Mouse (Mus musculus) telencephalon, adult 2 months (tissue): ENCODE measurements around the gene Prkab2.

Source experiments
- DNase-seq: peaks from one replicate; pipeline ENCODE4 v3.0.0-alpha.2; 2011; ENCODE audit warnings: low read depth, low spot score

The Prkab2 gene

DNA sequence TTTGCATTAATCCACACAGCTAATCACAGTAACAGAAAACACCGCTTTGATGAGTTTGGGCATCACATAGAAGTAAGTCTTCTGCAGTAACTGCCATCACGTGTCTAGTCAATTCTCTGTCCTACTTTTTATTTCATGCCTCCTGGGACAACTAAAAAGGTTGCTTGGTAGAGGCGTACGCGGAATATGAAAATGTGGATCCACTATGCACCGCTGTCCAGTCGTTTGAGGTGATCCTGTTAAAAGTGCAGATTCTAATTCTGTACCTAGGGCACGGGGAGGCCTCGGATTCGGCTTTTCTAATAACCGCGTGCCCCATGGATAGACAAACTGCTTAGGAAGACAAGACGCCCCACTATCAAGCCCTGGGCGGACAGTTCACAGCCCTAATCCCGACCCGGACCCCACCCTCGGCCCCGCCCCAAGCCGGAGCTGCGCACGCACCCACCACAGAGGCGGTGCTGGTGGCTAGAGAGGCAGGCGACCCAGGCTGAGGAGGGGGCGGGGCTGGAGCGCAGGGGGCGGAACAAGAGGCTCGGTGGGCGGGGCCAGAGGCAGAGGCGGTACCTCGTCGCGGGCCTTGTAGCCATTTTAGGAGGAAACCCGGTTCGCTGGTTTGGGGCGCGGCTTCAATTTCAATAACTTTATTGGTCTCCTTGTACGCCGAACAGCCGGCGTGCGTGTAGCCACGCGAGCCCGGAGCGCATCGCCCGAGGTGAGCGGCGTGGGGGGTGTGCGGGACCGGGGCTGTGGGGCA, at the start of gene Prkab2:
Prkab2 (plus strand) TSS at position 539 of the 757 bp plus-strand sequence.
- peak; percentile 97 for DNase-seq

DNA sequence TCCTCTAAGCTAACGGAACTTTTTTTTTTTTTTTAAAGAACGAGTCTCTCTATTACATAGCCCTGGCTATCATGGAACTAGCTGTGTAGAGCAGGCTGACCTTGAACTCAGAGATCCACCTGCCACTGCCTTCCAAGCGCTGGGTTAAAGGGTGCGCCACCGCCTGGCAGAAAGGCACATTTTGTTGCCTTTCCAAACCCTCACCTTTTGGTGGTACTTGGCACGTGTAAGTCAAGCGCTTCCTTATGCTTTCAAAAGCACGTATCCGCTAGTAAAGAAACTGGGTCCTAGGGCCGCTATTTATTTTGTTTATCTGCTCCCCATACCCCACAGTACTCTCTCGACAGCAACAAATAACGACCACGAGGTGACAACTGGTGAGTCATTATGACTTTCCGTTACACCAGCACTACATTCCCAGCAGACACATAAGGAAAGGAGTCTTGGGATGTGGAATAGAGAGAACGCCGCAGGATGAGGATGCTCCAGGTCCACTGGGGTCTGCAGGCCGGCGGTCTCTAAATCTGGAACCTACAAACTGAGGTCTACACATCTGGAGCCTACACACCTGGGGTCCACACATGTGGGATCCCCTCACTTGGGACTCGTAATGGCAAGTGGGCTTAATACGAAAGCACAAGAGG, 48.7 kb upstream of the Prkab2 start:
- DNase-seq, result no peak

DNA sequence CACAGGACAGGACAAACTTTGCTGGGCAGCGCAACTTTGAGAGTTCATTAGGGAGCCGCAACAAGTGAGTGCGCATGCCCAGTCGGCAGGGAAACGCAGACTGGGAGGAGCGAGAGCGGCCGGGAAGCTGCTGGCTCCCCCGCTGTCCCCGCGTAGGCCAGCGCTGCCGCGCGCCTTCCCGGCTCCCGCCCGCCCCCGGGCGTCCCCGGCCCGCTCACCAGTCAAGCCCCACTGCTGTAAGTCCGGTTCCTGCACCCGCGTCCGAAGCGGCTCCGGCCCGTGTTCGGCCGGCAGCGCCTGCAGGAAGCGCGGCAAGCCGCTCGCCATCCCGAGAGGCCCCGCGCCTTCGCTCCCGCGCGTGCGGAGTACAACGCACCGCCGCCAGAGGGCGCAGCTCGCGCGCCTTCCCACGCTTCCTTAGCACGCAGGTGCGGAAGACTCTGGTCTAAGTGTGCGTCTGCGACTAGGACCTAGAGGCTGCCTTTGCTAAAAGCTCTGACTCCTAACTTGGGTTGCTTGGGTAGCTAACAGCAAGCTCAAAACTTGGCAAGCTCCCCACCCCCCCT, 48.1 kb upstream of the Prkab2 start, which contains the start of gene Chd1l:
Chd1l (minus strand) TSS at position 359 of the 566 bp plus-strand sequence.
- DNase-seq, result peak; percentile 67

DNA sequence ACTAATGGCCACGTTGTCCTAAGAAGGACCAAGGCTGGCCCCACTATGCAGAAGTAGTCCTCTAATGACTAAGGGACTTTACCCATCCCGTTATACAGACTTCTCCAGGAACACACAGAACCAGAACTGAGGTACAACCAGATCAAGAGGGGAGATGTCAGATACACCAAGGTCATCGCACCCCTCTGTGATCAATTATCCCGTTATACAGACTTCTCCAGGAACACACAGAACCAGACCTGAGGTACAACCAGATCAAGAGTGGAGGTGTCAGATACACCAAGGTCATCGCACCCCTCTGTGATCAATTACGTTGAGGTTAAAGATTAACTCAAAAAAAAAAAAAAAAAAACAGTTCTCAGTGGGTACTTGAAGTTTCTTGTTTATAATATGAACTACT, 47.0 kb upstream of the Prkab2 start:
- DNase-seq, result no peak

DNA sequence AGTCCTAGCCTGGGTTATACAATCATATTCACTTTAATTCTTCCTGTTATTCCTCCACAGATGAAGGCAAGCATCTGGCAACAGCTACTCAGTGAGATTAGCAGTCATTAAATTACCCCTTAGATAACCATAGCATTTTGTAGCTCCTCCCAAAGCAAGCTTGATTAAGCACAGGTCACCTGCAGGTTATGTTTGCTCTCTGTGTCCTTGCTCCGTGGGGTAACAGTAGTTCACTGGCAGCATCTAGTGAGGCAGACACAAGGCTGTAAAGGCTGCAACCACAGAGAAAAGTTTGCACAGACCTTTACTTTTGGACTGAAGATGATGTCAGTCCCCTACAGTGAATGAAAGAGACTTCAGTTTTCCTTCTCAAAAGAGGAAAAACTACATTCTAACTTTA, 42.8 kb upstream of the Prkab2 start:
- DNase-seq, result no peak

DNA sequence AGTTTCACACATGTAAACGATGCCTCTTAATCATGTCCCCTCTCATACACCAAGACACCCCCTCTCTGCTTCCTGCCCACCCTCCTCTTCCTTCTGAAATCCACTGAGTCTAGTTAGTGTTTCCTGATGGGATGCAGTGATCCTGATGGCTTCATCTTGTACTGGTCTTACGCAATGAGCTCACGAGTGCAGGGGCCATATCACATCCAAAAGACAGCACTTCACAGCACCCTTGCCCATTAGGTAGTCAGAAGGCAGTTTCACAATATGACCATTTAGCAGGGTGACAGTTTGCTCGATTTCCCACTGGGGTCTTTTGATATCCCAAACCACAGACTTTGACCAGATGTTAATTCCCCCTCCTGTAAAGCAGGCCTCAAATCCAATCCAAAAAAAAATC, 42.1 kb upstream of the Prkab2 start:
- DNase-seq, result no peak

DNA sequence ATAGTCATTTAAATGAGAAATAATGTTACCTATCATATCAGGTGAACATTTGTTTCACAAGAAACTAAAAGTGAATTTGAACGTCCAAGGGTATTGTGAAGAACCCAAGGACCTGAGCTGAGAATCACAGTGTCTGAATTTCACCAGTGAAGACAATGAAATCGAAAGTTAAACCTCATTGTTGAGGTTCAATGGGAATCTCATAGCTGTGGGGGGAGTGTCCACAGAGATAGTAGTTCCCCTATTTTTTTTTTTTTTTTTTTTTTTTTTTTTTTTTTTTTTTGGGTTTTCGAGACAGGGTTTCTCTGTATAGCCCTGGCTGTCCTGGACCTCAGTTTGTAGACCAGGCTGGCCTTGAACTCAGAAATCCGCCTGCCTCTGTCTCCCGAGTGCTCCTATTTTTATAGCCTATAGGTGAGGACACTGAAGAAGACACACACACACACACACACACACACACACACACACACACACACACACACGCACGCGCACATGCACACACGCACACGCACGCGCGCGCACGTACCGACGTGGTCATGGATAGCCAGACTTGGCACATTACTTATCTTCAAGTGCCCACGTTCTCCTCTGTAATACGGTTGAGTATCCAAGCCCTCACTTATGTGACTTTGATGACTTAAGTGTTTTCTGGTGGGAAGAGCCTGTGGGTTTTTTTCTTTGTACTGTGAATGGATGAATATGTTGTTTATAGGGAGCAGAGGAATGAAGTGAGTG, 40.7 kb upstream of the Prkab2 start:
- DNase-seq, result no peak

DNA sequence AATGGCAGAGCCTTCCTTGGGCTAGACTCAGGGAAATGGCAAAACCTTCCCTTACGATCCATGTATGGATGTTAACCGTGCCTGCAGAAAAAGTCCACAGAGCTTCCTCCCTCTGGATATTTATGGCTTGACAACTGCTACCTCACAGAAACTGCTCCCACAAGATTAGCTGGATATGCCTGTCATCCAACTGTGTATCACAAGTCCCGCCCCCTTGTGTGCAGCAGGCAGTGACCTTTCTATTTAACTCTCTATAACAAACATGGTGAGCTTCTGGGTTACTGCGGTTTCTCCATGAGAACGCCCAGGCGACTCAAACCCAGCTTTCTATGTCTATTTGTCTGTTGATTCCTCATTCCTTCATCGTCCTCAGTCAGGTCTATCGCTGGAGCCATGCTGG, 40.1 kb upstream of the Prkab2 start:
- no peak for DNase-seq

DNA sequence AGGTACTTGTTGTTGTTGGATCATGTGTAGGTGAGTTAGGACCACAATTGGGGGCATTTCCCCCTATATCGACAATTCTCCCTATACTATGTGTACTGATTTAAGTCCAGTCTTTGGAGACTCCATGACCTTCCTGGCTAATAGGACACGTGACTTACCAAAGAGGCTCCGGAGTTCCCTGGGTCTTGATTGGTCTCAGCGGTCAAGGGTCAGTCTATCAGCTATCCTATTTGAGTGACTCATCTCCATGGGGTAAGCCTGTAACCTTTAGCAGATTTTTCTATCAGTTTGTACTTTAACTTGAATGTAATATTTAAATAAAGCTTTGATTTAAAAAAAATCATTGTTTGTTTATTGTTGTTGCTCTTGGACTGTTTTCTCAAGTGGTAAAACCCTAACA, 37.3 kb upstream of the Prkab2 start:
- DNase-seq, result no peak

DNA sequence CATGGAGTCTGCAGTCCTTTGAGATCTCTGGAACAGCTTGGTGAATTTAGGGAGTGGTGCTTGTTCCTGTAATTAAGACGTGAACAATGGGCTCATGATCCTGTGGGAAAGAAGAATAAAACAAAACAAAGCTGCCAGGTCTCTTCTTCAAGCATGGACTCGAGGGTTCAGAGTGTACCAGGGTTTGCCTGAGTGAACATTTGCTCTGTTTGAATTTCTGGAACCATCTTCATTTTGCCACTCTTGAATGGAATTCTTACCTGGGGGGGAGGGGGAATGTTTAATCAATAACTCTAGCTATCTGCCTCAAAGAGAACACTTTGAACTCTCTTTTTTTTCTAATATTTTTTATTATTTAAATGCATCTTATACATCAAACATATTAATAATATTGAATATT, 33.4 kb upstream of the Prkab2 start:
- no peak for DNase-seq

DNA sequence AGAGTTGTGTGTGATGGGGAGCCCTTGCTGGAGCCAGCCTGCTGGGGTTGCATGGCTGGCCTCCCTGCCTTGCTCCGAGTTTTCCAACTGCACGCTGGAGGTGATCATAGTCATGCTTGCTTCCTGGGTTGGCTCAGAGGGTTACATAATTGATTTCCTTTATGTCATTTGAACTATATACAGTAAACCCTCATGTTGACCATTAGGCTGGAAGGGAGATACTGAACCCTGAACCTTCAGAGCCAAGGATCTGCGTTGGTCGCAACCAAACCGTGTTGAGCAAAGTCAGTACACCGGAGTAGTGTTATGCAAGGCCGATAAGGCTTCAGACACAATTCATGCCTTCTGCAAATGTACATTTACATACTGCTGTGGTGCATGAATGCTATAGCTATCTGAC, 30.1 kb upstream of the Prkab2 start:
- DNase-seq, result no peak

DNA sequence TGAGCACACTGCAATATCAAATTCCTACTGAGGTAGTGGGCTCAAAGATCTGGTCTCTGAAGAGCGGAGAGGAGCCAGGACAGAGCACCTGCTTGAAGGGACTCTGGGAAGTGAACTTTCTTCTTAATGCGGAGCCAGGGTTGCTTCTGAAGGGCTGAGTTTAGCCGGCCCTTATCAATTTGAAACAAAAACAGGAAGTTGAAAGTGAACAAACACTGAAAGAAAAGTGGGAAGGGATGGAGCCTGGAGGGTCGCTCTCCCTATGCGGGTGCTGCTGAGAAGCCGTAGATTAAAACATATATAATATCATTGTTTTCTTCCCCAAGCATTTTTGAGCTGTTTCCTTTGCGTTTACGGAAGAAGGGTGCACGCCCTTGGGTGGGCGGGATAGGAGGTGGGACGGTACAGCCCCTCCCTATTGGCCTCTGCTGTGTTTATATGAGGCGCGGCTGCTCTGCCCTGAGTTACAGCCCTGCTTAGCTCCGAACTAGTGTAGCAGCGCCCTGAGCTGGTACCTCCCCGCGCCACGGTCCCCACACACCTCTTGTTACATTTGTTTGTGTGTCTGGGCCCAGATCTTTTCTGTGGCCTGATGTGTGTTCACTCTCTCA, 29.5 kb upstream of the Prkab2 start, which contains the start of gene Fmo5:
Fmo5 (plus strand) TSS at position 414 of the 611 bp plus-strand sequence.
- no peak for DNase-seq

DNA sequence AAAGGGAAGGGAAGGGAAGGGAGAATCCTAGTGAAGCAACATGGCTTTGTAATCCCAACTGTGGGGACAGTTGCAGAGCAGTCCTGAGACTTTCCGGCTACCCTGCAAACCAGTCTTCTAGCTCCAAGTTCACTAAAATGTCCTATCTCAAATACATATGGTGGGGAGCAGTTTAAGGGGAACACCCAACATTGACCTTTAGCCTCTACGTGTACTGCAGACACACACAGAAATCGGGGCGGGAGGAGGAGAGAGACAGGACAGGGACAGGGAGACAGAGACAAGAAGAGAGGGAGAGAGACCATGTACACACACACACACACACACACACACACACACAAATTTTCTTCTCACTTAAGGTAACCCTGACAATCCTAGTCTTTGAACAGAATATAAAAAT, 28.1 kb upstream of the Prkab2 start:
- no peak for DNase-seq

DNA sequence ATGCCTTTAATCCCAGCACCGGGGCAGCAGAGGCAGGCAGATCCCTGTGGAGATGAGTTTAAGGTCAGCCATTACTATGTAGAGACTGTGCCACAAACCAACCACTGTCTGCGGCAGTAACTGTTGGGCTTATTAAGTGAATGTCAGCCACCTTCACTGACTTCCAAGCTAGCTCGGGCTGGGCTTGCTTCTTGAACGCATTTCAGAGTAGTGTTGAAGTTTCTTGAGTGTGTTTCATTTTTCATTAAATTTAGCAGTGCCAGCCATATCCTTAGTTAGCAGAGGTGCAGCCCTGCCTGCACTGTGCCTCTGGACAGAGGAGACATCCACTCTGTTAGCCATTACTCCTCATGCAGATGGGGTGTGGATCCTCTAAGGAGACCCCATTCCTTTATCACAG, 27.2 kb upstream of the Prkab2 start:
- no peak for DNase-seq

DNA sequence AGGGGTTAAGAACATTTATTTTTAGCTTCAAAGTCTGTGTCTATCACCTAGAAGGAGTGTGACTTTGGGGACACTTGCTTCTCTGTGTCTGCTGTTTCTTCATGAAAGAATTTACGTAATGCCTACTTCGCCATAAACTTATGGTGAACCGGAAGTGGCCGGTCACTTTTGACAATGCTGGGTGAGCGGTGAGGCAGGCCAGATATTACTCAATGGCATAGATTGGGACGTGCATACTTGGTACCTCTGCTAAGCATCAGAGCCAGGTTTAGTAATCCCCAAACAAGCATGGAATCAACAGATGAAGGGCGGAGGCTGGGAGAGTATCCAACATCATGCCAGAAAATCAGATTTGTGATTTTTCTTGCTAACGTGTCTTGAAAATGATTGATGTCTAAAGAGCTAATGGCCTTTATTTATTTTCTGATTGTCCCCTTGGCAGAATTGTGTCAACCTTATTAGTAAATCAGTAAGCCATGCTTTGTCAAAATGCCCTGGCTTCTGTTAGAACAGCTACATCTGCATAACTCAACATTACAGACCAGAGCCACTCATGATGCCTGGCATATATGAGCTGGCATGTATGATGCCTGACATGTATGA, 26.6 kb upstream of the Prkab2 start:
- no peak for DNase-seq

DNA sequence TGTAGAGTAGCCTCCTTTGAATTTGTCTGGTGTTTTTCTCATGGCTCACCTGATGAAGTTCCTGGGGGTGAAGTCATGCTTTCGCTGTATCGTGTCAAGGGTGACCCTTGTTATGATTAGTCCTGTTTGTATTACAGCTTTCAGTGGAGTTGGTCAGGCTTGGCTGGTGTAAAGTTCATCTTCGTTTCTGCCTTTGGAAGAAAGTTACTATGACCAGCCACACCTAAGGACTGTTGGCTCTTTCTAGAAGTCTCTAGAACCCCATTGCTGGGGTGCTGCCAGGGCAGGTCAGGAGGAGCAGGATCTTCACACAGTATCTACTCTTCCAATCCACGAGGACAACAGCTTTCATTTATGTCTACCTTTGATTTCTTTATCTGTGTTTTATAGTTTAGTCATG, 24.5 kb upstream of the Prkab2 start:
- DNase-seq, result no peak

DNA sequence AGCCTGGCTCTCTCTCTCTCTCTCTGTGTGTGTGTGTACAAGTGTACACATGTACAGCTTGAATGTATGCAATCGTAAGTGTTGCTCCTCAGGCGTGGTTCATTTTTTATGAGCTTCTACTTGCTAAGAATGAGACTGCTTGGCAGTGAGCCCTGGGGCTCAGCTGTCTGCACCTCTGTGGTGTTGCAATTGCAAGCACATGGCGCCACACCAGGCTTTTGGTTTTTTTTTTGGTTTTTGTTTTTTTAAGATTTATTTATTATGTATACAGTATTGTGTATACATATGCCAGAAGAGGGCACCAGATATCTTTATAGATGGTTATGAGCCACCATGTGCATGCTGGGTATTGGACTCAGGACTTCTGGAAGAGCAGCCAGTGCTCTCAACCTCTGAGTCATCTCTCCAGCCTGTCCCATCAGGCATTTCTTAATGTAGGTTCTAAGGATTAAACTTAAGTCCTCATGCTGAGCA, 23.7 kb upstream of the Prkab2 start:
- DNase-seq, result peak; percentile 8

DNA sequence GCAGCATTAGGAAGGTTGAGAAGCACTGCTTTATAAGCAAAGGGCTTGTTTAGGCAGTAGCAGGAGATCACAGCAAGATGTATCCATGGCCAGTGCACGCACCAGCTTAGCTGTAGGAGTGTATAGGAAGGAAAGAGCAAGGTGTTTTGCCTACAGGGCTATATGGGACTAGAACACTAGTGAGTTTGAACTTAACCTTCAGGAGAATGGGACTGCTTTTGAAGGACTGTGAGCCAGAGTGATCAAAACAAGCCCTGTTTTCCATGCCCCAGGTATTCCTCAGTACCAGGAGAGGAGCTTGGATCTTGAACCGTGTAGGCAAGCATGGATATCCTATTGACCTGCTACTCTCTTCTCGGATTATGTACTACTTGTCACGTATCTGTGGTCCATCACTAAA, 16.6 kb upstream of the Prkab2 start:
- DNase-seq, result no peak

DNA sequence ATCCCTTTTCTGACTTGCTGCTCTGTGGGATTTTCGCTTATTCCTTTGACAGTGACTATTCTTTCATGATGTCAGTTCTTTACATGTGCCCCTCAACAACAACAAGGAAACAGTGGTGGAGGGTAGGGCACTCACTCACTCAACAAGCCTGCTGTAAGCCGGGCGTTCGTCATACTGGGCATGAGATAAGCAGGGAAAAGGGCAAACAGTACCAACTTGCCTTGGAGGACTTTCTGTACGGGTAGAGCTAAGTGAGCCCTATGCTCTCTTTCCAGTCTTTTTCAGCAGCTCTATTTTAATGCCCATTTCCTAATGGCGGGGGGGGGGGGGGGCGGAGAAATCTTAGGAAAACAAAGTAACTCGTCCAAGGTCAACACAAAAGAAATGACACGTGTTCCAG, 16.0 kb upstream of the Prkab2 start:
- DNase-seq, result no peak

DNA sequence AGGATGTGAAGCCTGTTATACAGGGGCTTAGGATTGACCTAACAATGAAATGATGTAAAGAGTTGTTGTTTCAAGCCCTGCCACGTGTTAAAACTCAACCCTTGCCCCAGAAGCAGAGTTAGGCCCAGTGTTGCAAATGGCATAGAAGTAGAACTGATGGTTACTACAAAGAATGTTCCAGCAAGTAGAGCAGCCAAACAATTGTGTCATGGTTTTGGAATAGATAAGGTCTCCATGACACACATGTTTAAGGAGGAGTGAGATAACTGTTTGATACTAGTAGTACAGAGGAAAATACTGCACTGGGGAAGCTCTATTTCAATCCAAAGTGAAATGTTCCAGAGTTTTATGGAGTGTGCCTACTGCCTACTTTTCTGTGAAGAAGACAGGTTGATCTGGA, 9.5 kb upstream of the Prkab2 start:
- no peak for DNase-seq

DNA sequence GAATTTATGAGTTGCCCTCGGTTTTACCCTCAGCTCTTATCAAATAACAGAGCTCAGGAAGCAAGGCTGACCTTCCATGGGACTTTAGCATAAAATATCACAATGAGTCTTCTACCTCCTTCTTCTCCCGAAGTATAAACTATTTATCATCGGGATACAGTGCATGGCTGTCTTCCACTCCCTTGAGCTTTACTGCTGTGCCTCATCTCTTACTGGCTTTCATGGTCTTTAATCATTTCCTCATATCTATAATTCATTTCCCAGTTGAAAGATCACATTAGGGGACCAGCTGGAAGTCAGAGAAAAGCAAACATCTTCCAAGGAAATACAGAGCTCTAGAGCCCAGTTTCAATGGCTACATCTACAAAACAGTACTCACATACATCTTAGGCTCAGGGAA, 9.0 kb upstream of the Prkab2 start:
- no peak for DNase-seq
